In the genomic region with DNA sequence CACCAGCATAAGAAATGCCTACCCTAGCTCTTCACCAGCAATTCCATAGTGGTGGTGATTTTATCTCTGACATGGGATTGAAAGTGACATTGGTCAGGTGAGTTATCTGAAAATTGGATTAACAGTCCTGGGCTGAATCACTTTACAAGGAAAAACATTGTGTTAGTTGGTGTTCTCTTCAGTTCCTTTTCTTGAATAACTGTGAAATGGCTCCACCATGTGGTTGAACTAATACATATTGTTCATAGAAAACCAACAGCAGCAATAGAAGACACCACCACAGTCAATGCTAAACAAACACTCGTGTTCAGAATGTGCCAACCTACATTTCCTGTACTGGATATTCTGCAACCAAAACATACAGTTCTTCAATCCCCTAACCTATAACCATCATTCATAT, we compare ENCODE assay signal across 9 mouse cellular contexts.
DNase-seq lines count a peak whose midpoint lies in the region; ATAC-seq and TF ChIP-seq lines count a peak whose summit lies in the region.
"Had no signal": no experiment of that assay in that cellular context is flagged by ENCODE, and none has a peak within 500 bp of the region (broad histone marks: within the 10 kb centered on the region; RNA-seq: fewer than 3 reads in every experiment).

No protein-coding gene starts in this region.

- no peaks in the 10 kb centered on the region for H3K4me1 ChIP-seq in forebrain, embryonic 13.5 days
- no peaks in the 10 kb centered on the region for H3K4me1 ChIP-seq in forebrain, embryonic 10.5 days
- no peaks in the 10 kb centered on the region for H3K4me1 ChIP-seq in lung, embryonic 14.5 days (ENCODE audit: insufficient read depth)
- no peaks in the 10 kb centered on the region for H3K4me1 ChIP-seq in midbrain, embryonic 15.5 days
- H3K4me1 ChIP-seq: limb, embryonic 13.5 days had no signal

- no peak overlapping the region for H3K27ac ChIP-seq in forebrain, embryonic 13.5 days
- H3K27ac ChIP-seq in forebrain, embryonic 10.5 days, result no peak overlapping the region
- H3K27ac ChIP-seq in lung, embryonic 14.5 days (ENCODE audit: low read depth), result no peak overlapping the region
- no peak overlapping the region for H3K27ac ChIP-seq in midbrain, embryonic 15.5 days
- H3K27ac ChIP-seq: limb, embryonic 13.5 days had no signal

- TF ChIP-seq CTCF in lung, embryonic 14.5 days (IDR thresholded peaks at IDR 0.05; ENCODE audit: low read depth), result peak; percentile 34

- peak; percentile 78 for ATAC-seq in forebrain, embryonic 13.5 days
- ATAC-seq in lung, embryonic 14.5 days (ENCODE audit: insufficient read depth), result no peak
- peak; percentile 70; the same call in 1 of the 2 replicates for ATAC-seq in midbrain, embryonic 15.5 days (replicated peaks)
- no peak for ATAC-seq in erythroblast, adult 5-6 weeks (replicated peaks; ENCODE audit: low FRiP score, poor library complexity, severe bottlenecking)

- H3K36me3 ChIP-seq in forebrain, embryonic 13.5 days (ENCODE audit: poor library complexity, severe bottlenecking), result no peaks in the 10 kb centered on the region
- no peaks in the 10 kb centered on the region for H3K36me3 ChIP-seq in forebrain, embryonic 10.5 days (replicated peaks)
- no peaks in the 10 kb centered on the region for H3K36me3 ChIP-seq in lung, embryonic 14.5 days (ENCODE audit: insufficient read depth)
- H3K36me3 ChIP-seq in midbrain, embryonic 15.5 days (replicated peaks), result no peaks in the 10 kb centered on the region
- H3K36me3 ChIP-seq: limb, embryonic 13.5 days had no signal

- H3K9ac ChIP-seq in forebrain, embryonic 13.5 days, result no peak overlapping the region
- no peak overlapping the region for H3K9ac ChIP-seq in lung, embryonic 14.5 days
- H3K9ac ChIP-seq in midbrain, embryonic 15.5 days, result no peak overlapping the region
- H3K9ac ChIP-seq: limb, embryonic 13.5 days had no signal

- DNase-seq in forebrain, embryonic 10.5 days (ENCODE audit: extremely low spot score, low spot score), result no peak
- peak; percentile 80 for DNase-seq in lung, embryonic 14.5 days
- no peak for DNase-seq in lung, adult 18-20 months
- peak; percentile 14 for DNase-seq in c-Kit-positive CD71-positive TER-119-negative erythroid progenitor cells, embryonic 14.5 days (ENCODE audit: low read depth)
- DNase-seq in right cerebral cortex, postnatal 14 days, result no peak

- H3K9me3 ChIP-seq in forebrain, embryonic 13.5 days (replicated peaks), result no peaks in the 10 kb centered on the region
- H3K9me3 ChIP-seq in forebrain, embryonic 10.5 days, result 0 out of 2 replicates have a peak, but pooled peaks cover 5% of the 10 kb centered on the region
- H3K9me3 ChIP-seq in lung, embryonic 14.5 days (ENCODE audit: low read depth, low read length), result no peaks in the 10 kb centered on the region
- no peaks in the 10 kb centered on the region for H3K9me3 ChIP-seq in midbrain, embryonic 15.5 days
- H3K9me3 ChIP-seq: limb, embryonic 13.5 days had no signal

- H3K4me2 ChIP-seq in forebrain, embryonic 13.5 days, result no peak overlapping the region
- H3K4me2 ChIP-seq in lung, embryonic 14.5 days, result no peak overlapping the region
- no peak overlapping the region for H3K4me2 ChIP-seq in midbrain, embryonic 15.5 days
- H3K4me2 ChIP-seq: limb, embryonic 13.5 days had no signal

- H3K27me3 ChIP-seq in forebrain, embryonic 13.5 days, result no peaks in the 10 kb centered on the region
- H3K27me3 ChIP-seq in forebrain, embryonic 10.5 days (ENCODE audit: poor library complexity, severe bottlenecking), result no peaks in the 10 kb centered on the region
- no peaks in the 10 kb centered on the region for H3K27me3 ChIP-seq in lung, embryonic 14.5 days (ENCODE audit: insufficient read depth, low read length)
- H3K27me3 ChIP-seq in midbrain, embryonic 15.5 days (replicated peaks), result no peaks in the 10 kb centered on the region
- H3K27me3 ChIP-seq: limb, embryonic 13.5 days had no signal

- no peak overlapping the region for H3K4me3 ChIP-seq in forebrain, embryonic 13.5 days
- H3K4me3 ChIP-seq in forebrain, embryonic 10.5 days, result no peak overlapping the region
- no peak overlapping the region for H3K4me3 ChIP-seq in lung, embryonic 14.5 days (ENCODE audit: low read depth, low read length)
- no peak overlapping the region for H3K4me3 ChIP-seq in midbrain, embryonic 15.5 days
- H3K4me3 ChIP-seq: limb, embryonic 13.5 days had no signal

- 29% methylated on average over 1 of the region's 1 CpGs for WGBS in forebrain, embryonic 13.5 days
- WGBS in forebrain, embryonic 10.5 days, result 52% methylated on average over 1 of the region's 1 CpGs
- WGBS in lung, embryonic 14.5 days, result 8% methylated on average over 1 of the region's 1 CpGs
- 30% methylated on average over 1 of the region's 1 CpGs for WGBS in midbrain, embryonic 15.5 days

Comparison
In these comparisons a context has a peak if more than half of its experiments do, and no peak if none do; other contexts are left out.
1. DNase-seq: peak in lung, embryonic 14.5 days (single experiment) and c-Kit-positive CD71-positive TER-119-negative erythroid progenitor cells, embryonic 14.5 days (single experiment); none in forebrain, embryonic 10.5 days (single experiment), lung, adult 18-20 months (0 of 2) and right cerebral cortex, postnatal 14 days (single experiment).
2. ATAC-seq: peak in forebrain, embryonic 13.5 days (single experiment) and midbrain, embryonic 15.5 days (single experiment); none in lung, embryonic 14.5 days (single experiment) and erythroblast, adult 5-6 weeks (single experiment).